18 mouse cellular contexts compared by ENCODE assay signal in the genomic region with DNA sequence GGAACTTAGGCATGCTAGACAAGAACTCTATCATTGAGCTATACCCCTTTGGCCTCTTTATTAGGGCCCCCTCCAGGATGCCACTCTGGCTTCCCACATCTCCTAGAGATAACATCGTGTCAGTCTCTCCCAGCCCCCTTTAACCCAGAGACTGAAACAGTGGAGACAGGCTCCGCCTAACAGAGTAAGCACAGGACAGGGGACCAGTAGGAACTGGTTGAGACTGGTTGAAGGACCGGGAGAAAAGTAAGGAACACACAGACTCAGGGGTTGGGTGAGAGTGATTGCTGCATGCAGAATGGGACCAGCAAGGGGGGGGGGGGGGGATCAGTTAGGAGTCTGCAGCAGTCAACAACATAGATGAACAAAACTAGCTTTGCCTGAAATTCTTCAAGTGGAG.
"Had no signal": no experiment of that assay in that cellular context is flagged by ENCODE, and none has a peak within 500 bp of the region (broad histone marks: within the 10 kb centered on the region; RNA-seq: fewer than 3 reads in every experiment).

No protein-coding gene starts in this region.

- H3K9me3 ChIP-seq: limb, embryonic 10.5 days; limb, embryonic 13.5 days; liver, embryonic 12.5 days; liver, embryonic 15.5 days; lung, embryonic 15.5 days; midbrain, embryonic 12.5 days; midbrain, embryonic 15.5 days; neural tube, embryonic 12.5 days; neural tube, embryonic 15.5 days had no signal

- H3K4me3 ChIP-seq: layer of hippocampus, adult 2 months; limb, embryonic 10.5 days; limb, embryonic 13.5 days; liver, embryonic 12.5 days; liver, embryonic 15.5 days; lung, embryonic 15.5 days; midbrain, embryonic 12.5 days; midbrain, embryonic 15.5 days; neural tube, embryonic 12.5 days; neural tube, embryonic 15.5 days had no signal

- H3K4me2 ChIP-seq: limb, embryonic 13.5 days; liver, embryonic 12.5 days; liver, embryonic 15.5 days; lung, embryonic 15.5 days; midbrain, embryonic 12.5 days; midbrain, embryonic 15.5 days; neural tube, embryonic 12.5 days; neural tube, embryonic 15.5 days had no signal

- DNase-seq: layer of hippocampus, adult 9-11 months; liver; lung, adult 18-20 months; lung, postnatal 10 days; lung, postnatal 36 days; retina, postnatal 1 day; thymus, postnatal 25 days had no signal

- H3K27ac ChIP-seq: layer of hippocampus, adult 2 months; limb, embryonic 10.5 days; limb, embryonic 13.5 days; liver, embryonic 12.5 days; liver, embryonic 15.5 days; lung, embryonic 15.5 days; midbrain, embryonic 12.5 days; midbrain, embryonic 15.5 days; neural tube, embryonic 12.5 days; neural tube, embryonic 15.5 days had no signal

- ATAC-seq: intestine, postnatal 0 days; liver, embryonic 12.5 days; midbrain, embryonic 15.5 days had no signal

- H3K9ac ChIP-seq: limb, embryonic 13.5 days; liver, embryonic 12.5 days; liver, embryonic 15.5 days; lung, embryonic 15.5 days; midbrain, embryonic 12.5 days; midbrain, embryonic 15.5 days; neural tube, embryonic 12.5 days; neural tube, embryonic 15.5 days had no signal

- H3K4me1 ChIP-seq: liver, embryonic 12.5 days; liver, embryonic 15.5 days had no signal

- H3K36me3 ChIP-seq: limb, embryonic 10.5 days; limb, embryonic 13.5 days; liver, embryonic 12.5 days; liver, embryonic 15.5 days; lung, embryonic 15.5 days; midbrain, embryonic 12.5 days; midbrain, embryonic 15.5 days; neural tube, embryonic 12.5 days; neural tube, embryonic 15.5 days had no signal
